In the genomic region with DNA sequence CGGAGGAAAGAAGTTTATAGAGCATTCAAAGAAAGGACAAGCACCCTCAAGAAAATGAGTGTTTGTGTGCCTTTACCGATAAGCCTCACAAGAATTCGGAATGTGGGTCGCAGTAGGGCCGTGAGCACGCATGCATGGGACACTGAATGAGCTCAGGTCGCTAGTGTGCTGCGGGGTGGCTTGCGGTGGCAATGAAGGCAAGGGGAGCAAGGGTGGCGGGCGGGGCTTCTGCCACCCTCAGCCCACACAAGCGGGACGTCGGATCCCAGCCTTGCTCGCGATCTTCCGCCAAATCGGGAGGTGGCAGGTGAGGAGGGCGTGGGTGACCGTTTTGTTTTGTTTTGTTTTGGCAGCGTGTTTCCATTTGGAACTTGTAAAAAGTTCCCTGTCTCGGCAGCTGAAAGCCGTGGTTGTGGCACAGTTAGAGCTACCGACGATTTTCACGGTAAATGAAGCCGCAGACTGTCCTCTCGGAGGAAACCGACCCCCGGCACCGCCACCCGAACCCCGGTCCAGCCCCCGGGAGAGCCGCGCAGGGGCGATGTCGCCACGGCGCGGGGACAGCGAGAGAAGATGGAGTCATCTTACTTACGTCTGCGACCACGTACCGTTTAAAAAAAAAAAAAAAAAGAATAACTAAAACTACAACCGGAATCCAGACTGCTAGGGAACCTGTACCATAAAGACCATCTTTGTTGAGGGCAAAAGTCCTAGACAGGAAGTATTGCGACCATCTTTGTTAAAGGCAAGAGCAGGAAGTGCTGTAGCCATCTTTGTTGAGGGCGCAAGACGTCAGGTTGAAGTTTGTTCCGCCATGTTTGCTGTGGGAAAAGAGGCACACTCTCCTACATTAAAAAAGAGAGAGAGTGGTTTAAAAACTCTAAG, we compare ENCODE assay signal across 8 mouse cellular contexts. TPM values are rescaled to one million over a fixed set of nuclear protein-coding genes. Genes with fewer than 3 reads are reported as not detected.
DNase-seq lines count a peak whose midpoint lies in the region; ATAC-seq and TF ChIP-seq lines count a peak whose summit lies in the region.

Gene Cradd (minus strand): TSS at position 741 of the 885 bp plus-strand sequence.

- H3K4me3 ChIP-seq in bone marrow, adult 2 months (replicated peaks; ENCODE audit: control insufficient read depth, low read depth, low read length), result peak within 1 kb of the TSS; percentile 80
- peak within 1 kb of the TSS; percentile 67 for H3K4me3 ChIP-seq in embryonic facial prominence, embryonic 15.5 days (replicated peaks)
- peak within 1 kb of the TSS; percentile 63 for H3K4me3 ChIP-seq in limb, embryonic 14.5 days (replicated peaks; ENCODE audit: low read length)
- peak within 1 kb of the TSS; percentile 54 for H3K4me3 ChIP-seq in midbrain, postnatal 0 days (ENCODE audit: low read depth, low read length)

- no peaks in the 10 kb centered on the region for H3K27me3 ChIP-seq in embryonic facial prominence, embryonic 15.5 days
- no peaks in the 10 kb centered on the region for H3K27me3 ChIP-seq in limb, embryonic 14.5 days (ENCODE audit: control insufficient read depth, insufficient read depth, low read length)
- no peaks in the 10 kb centered on the region for H3K27me3 ChIP-seq in midbrain, postnatal 0 days (ENCODE audit: insufficient read depth, low read length)

- peak within 1 kb of the TSS; percentile 76 for H3K4me2 ChIP-seq in embryonic facial prominence, embryonic 15.5 days (replicated peaks)
- peak within 1 kb of the TSS; percentile 78 for H3K4me2 ChIP-seq in limb, embryonic 14.5 days (replicated peaks; ENCODE audit: low read depth, low read length, severe bottlenecking)
- H3K4me2 ChIP-seq in midbrain, postnatal 0 days (ENCODE audit: low read depth, low read length, poor library complexity, severe bottlenecking), result peak within 1 kb of the TSS; percentile 71

- H3K9me3 ChIP-seq in embryonic facial prominence, embryonic 15.5 days (replicated peaks), result no peaks in the 10 kb centered on the region
- H3K9me3 ChIP-seq in limb, embryonic 14.5 days (ENCODE audit: control insufficient read depth, low read length), result no peaks in the 10 kb centered on the region
- no peaks in the 10 kb centered on the region for H3K9me3 ChIP-seq in midbrain, postnatal 0 days (ENCODE audit: low read length)

- peak; percentile 98 for DNase-seq in 416B (ENCODE audit: low read depth)
- DNase-seq in heart, adult 8-10 months (ENCODE audit: low spot score), result peak; percentile 96
- DNase-seq in kidney, adult 9 months, result peak; percentile 97
- DNase-seq in limb, embryonic 14.5 days (ENCODE audit: low spot score), result peak; percentile 97
- peak; percentile 98 for DNase-seq in midbrain, postnatal 0 days (ENCODE audit: low spot score)
- DNase-seq in spleen, postnatal 36 days (ENCODE audit: low spot score in 2 of 2), result peak; percentile 87 to 91

- peak within 1 kb of the TSS; percentile 74 for H3K9ac ChIP-seq in embryonic facial prominence, embryonic 15.5 days
- peak within 1 kb of the TSS; percentile 86 for H3K9ac ChIP-seq in limb, embryonic 14.5 days (ENCODE audit: low read depth, low read length, severe bottlenecking)
- peak within 1 kb of the TSS; percentile 65 for H3K9ac ChIP-seq in midbrain, postnatal 0 days (replicated peaks; ENCODE audit: low read length, poor library complexity, severe bottlenecking)

- H3K27ac ChIP-seq in bone marrow, adult 2 months (ENCODE audit: control insufficient read depth, insufficient read depth, low read depth, low read length, poor library complexity), result peak within 1 kb of the TSS; percentile 92
- peak within 1 kb of the TSS; percentile 96 for H3K27ac ChIP-seq in embryonic facial prominence, embryonic 15.5 days (replicated peaks)
- H3K27ac ChIP-seq in limb, embryonic 14.5 days (replicated peaks; ENCODE audit: low read depth, low read length), result peak within 1 kb of the TSS; percentile 96
- H3K27ac ChIP-seq in midbrain, postnatal 0 days (ENCODE audit: low read depth, low read length), result peak within 1 kb of the TSS; percentile 90

- no peaks in the 10 kb centered on the region for H3K36me3 ChIP-seq in embryonic facial prominence, embryonic 15.5 days
- H3K36me3 ChIP-seq in limb, embryonic 14.5 days (ENCODE audit: control insufficient read depth, insufficient read depth, low read length), result no peaks in the 10 kb centered on the region
- no peaks in the 10 kb centered on the region for H3K36me3 ChIP-seq in midbrain, postnatal 0 days (ENCODE audit: insufficient read depth, low read length)

- TF ChIP-seq CTCF in bone marrow, adult 2 months (IDR thresholded peaks at IDR 0.05; ENCODE audit: control insufficient read depth, insufficient read depth, low read length), result no peak
- TF ChIP-seq CTCF in midbrain, postnatal 0 days (IDR thresholded peaks at IDR 0.05), result no peak

- peak; percentile 63 for TF ChIP-seq POLR2A in bone marrow, adult 2 months (IDR thresholded peaks at IDR 0.05; ENCODE audit: borderline replicate concordance, control insufficient read depth, low read depth, low read length)
- TF ChIP-seq POLR2A in limb, embryonic 14.5 days (IDR thresholded peaks at IDR 0.05; ENCODE audit: borderline replicate concordance, extremely low read depth, insufficient read depth, insufficient read length), result peak; percentile 72; the same call in 1 of the 2 replicates

- peaks cover 2% of the 10 kb centered on the region; the same call in 1 of the 2 replicates for H3K4me1 ChIP-seq in bone marrow, adult 2 months (ENCODE audit: control insufficient read depth, insufficient read depth, low read length)
- H3K4me1 ChIP-seq in embryonic facial prominence, embryonic 15.5 days, result peaks cover 16% of the 10 kb centered on the region; the same call in 1 of the 2 replicates
- H3K4me1 ChIP-seq in limb, embryonic 14.5 days (ENCODE audit: control insufficient read depth, insufficient read depth, low read length), result peaks cover 9% of the 10 kb centered on the region; the same call in 1 of the 2 replicates
- H3K4me1 ChIP-seq in midbrain, postnatal 0 days (ENCODE audit: insufficient read depth, low read length), result peaks cover 6% of the 10 kb centered on the region

- under 1% methylated on average over 51 of the region's 51 CpGs for WGBS in bone marrow, adult 2 months
- WGBS in embryonic facial prominence, embryonic 15.5 days, result under 1% methylated on average over 51 of the region's 51 CpGs
- under 1% methylated on average over 51 of the region's 51 CpGs for WGBS in limb, embryonic 14.5 days
- WGBS in midbrain, postnatal 0 days, result under 1% methylated on average over 51 of the region's 51 CpGs

- ATAC-seq in embryonic facial prominence, embryonic 15.5 days (ENCODE audit: insufficient number of reproducible peaks, low FRiP score, low TSS enrichment, low read depth), result peak; percentile 87
- ATAC-seq in limb, embryonic 14.5 days (ENCODE audit: low FRiP score, low read depth), result peak; percentile 90
- ATAC-seq in midbrain, postnatal 0 days (ENCODE audit: low FRiP score), result peak; percentile 89

RNA-seq across cellular contexts. Expression of gene Cradd, which starts in this region (rescaled TPM):
- 3.8 and 4.5 TPM in 2 replicates for polyA plus RNA-seq in bone marrow, adult 2 months (2011; ENCODE audit: insufficient read depth, insufficient read length, low replicate concordance, missing spikeins)
- 9.2 and 11.1 TPM in 2 replicates for polyA plus RNA-seq in embryonic facial prominence, embryonic 15.5 days (2015; fragmentation: Nextera tagmentation; extraction: Ambion mirVana)
- total RNA-seq in heart, adult 8-10 months (2022), result 10 to 100 TPM in 2 of 4 experiments, 1 to 10 TPM in 2; 6.6 to 15.0 (median 10.4) TPM
- 8.1 and 9.8 TPM in 2 replicates for polyA plus RNA-seq in limb, embryonic 14.5 days (2012; rRNA removed)
- polyA plus RNA-seq in limb, embryonic 14.5 days (2014; fragmentation: Nextera tagmentation; extraction: Ambion mirVana), result 10.4 and 11.7 TPM in 2 replicates
- 8.2 and 10.3 TPM in 2 replicates for total RNA-seq in midbrain, postnatal 0 days (2014; rRNA removed)
- polyA plus RNA-seq in midbrain, postnatal 0 days (2015; fragmentation: Nextera tagmentation; extraction: Ambion mirVana), result 9.2 and 11.5 TPM in 2 replicates

Comparison
In these comparisons a context has a peak if more than half of its experiments do, and no peak if none do; other contexts are left out.
1. Peak in every context shown above with its lines: DNase-seq, ATAC-seq, H3K4me3 ChIP-seq and H3K27ac ChIP-seq.